Mouse (Mus musculus): ENCODE data around the gene Acap1. TPM values are rescaled to one million over a fixed set of nuclear protein-coding genes. Genes with fewer than 3 reads are reported as not detected.

Gene Acap1
- polyA plus RNA-seq, 1 experiment from 2014 or later: 1.5 TPM

DNA sequence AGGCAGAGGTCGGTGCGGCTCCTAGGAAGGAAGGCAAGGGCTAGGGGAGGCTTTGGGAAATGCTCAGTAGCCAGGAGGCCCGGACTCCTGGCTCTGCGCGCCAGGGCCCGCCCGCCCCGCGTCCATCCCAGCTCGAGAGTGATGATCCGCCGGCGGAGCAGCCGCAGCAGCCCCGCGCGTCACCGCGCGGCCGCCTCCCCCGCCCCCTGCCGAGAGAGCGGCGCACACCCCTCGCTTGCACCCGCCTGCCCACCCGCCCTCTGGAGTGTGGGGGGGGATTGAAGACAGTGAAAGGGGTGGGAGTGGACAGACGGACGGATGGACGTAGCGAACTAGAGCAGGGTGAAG lies 57.8 kb downstream of the Acap1 start, which contains the start of gene Nlgn2:
Gene Nlgn2 (minus strand): TSS at position 181 of the 348 bp plus-strand sequence.
- Histone ChIP-seq H3K27me3 (replicated peaks; ENCODE audit: control insufficient read depth, insufficient read depth, low read length) (no peaks in the 10 kb centered on the region), H3K9ac (ENCODE audit: low read depth, low read length) (peak within 1 kb of the TSS; percentile 81), H3K4me2 (ENCODE audit: low read depth, low read length) (peak within 1 kb of the TSS; percentile 95), H3K4me3 (ENCODE audit: low read depth, low read length) (peak within 1 kb of the TSS; percentile 73), H3K9me3 (ENCODE audit: control insufficient read depth, low read length) (no peaks in the 10 kb centered on the region), H3K27ac (replicated peaks; ENCODE audit: low read depth, low read length) (peak within 1 kb of the TSS; percentile 92), H3K4me1 (ENCODE audit: control insufficient read depth, insufficient read depth, low read length) (peaks cover 28% of the 10 kb centered on the region), H3K36me3 (ENCODE audit: control insufficient read depth, insufficient read depth, low read length) (peaks cover 14% of the 10 kb centered on the region)
- WGBS: 0% methylated on average over 7 of the region's 32 CpGs
- ATAC-seq (ENCODE audit: low read depth) (peak; percentile 75), DNase-seq (ENCODE audit: low spot score) (no peak)

DNA sequence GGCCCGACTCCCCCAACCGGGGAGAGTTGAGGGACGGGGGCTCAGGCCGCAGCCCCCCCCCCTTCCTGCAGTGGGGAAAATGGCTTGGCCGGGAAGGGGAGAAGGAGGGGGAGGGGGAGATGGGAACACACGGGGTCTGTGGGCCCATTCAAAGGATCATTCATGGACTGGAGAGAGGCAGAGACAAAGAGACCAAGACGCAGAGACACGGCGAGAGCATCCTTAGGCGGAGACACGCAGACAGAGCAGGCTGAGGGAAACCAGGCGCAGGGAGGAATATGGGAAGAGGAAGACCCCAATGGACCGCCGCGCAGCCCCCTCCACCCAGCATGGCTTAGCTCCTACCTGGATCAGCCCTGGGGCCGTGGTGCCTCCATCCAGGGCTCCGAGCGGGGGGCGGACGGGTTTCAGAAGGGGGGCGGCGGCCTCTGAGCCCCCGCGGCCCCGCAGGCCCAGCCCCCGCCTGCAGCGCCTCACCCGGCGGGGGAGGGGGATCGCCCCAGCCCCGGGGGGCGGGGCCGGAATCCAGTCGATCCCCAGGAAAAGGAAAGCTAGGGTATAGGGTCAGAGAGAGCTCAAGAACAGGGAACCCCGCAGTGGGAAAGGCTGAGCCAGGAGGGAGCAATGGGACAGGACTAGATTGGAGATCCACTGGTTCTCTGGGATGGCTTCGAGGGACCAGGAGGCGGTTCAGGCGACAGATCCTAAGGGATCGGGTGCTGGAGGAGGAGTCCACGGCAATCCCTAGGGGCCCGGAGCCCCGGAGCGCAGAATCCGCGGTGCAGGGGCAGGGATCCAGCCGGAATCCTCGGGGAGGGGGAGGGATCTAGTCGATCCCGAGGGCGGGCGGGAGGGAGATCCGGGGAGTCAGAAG lies 58.4 kb downstream of the Acap1 start:
- DNase-seq (ENCODE audit: low spot score) (peak; percentile 61), ATAC-seq (ENCODE audit: low read depth) (no peak)
- Histone ChIP-seq H3K27me3 (replicated peaks; ENCODE audit: control insufficient read depth, insufficient read depth, low read length) (no peaks in the 10 kb centered on the region), H3K9ac (ENCODE audit: low read depth, low read length) (peak overlapping the region; percentile 81), H3K4me1 (ENCODE audit: control insufficient read depth, insufficient read depth, low read length) (peaks cover 28% of the 10 kb centered on the region), H3K27ac (replicated peaks; ENCODE audit: low read depth, low read length) (peak overlapping the region; percentile 92), H3K9me3 (ENCODE audit: control insufficient read depth, low read length) (no peaks in the 10 kb centered on the region), H3K36me3 (ENCODE audit: control insufficient read depth, insufficient read depth, low read length) (peaks cover 20% of the 10 kb centered on the region), H3K4me3 (ENCODE audit: low read depth, low read length) (peak overlapping the region; percentile 73), H3K4me2 (ENCODE audit: low read depth, low read length) (peak overlapping the region; percentile 95)
- 2% methylated on average over 37 of the region's 52 CpGs for WGBS

- peak overlapping the region; percentile 95 for H3K4me2 ChIP-seq (ENCODE audit: low read depth, low read length)
- no peak for ATAC-seq (ENCODE audit: low read depth)
- peak overlapping the region; percentile 73 for H3K4me3 ChIP-seq (ENCODE audit: low read depth, low read length)
- peaks cover 28% of the 10 kb centered on the region for H3K4me1 ChIP-seq (ENCODE audit: control insufficient read depth, insufficient read depth, low read length)
- peaks cover 28% of the 10 kb centered on the region for H3K36me3 ChIP-seq (ENCODE audit: control insufficient read depth, insufficient read depth, low read length)
- DNase-seq (ENCODE audit: low spot score): no peak
- H3K27me3 ChIP-seq (replicated peaks; ENCODE audit: control insufficient read depth, insufficient read depth, low read length): no peaks in the 10 kb centered on the region
- H3K9me3 ChIP-seq (ENCODE audit: control insufficient read depth, low read length): no peaks in the 10 kb centered on the region
- H3K27ac ChIP-seq (replicated peaks; ENCODE audit: low read depth, low read length): peak overlapping the region; percentile 92; the same call in 1 of the 2 replicates
- H3K9ac ChIP-seq (ENCODE audit: low read depth, low read length): peak overlapping the region; percentile 81
- WGBS: 6% methylated on average over 4 of the region's 4 CpGs
Observed at GRCm38 (mm10) chr11:69835966-69836335, 59.4 kb downstream of the Acap1 start.

DNA sequence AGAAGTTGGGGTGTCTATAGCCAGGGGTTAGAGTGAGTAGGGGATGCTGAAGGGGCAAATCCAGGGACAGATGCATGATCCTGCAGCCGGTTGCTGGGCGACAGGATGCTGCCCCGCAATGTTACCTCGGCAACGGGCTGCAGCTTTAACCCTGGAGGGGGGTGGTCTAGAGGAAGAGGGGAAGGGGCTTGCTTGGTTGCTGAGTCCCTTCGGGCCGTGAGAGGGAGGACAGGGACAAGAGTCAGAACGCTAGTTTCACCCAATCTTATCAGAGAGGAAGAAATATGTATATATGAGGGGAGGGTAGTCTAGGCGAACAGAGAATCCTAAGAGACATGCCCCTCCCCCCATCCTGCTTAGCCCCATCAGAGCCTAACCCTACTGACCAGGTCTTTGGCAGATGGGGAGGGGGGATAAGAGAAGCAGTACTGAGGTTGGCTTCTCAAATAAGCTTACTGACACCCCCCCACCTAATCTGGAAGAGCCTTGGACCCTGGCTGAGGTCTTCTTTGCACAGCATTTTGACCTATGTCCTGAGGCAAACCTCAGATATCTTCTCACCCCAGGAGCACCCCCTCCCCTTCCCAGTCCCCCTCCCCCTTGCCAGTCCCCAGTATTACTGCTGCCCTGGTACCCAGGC lies 59.9 kb downstream of the Acap1 start:
- Histone ChIP-seq H3K36me3 (ENCODE audit: control insufficient read depth, insufficient read depth, low read length) (peaks cover 33% of the 10 kb centered on the region), H3K4me2 (ENCODE audit: low read depth, low read length) (peak overlapping the region; percentile 95), H3K4me1 (ENCODE audit: control insufficient read depth, insufficient read depth, low read length) (peaks cover 28% of the 10 kb centered on the region), H3K9ac (ENCODE audit: low read depth, low read length) (peak overlapping the region; percentile 30; the same call in 1 of the 2 replicates), H3K4me3 (ENCODE audit: low read depth, low read length) (peak overlapping the region; percentile 73), H3K27me3 (replicated peaks; ENCODE audit: control insufficient read depth, insufficient read depth, low read length) (no peaks in the 10 kb centered on the region), H3K9me3 (ENCODE audit: control insufficient read depth, low read length) (no peaks in the 10 kb centered on the region), H3K27ac (replicated peaks; ENCODE audit: low read depth, low read length) (no peak overlapping the region)
- ATAC-seq (ENCODE audit: low read depth) (no peak), DNase-seq (ENCODE audit: low spot score) (no peak)
- WGBS: 10% methylated on average over 9 of the region's 9 CpGs

DNA sequence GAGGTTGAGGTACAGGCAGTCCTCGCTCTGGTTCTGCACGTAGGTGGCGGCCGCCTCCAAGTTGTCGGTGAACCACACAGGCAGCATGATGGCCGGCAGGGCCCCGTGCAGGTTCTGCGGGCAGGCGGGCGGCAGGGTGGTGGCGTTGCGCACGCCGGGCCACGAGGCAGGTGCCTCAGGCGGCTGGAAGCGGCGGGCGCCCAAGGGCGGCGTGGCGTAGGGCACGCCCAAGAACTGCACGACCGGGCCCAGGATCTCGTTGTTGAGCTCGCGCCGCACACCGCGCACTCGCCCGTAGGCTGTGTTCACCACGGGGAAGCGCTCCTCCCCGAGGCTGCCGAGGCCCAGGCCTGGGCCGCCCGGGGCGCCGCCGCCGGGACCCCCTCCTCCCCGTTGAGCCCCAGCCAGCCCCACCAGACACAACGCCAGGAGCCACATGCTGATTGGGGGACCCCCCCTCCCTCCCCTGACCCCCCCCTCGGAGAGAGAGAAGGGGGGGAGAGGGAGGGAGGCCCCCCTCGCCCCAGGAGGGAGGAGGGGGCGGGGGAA lies 61.3 kb downstream of the Acap1 start:
- Histone ChIP-seq H3K27ac (replicated peaks; ENCODE audit: low read depth, low read length) (0 out of 2 replicates have a peak overlapping the region, but pooled peaks have one; percentile 36), H3K9me3 (ENCODE audit: control insufficient read depth, low read length) (no peaks in the 10 kb centered on the region), H3K4me2 (ENCODE audit: low read depth, low read length) (peak overlapping the region; percentile 95), H3K4me1 (ENCODE audit: control insufficient read depth, insufficient read depth, low read length) (peaks cover 25% of the 10 kb centered on the region), H3K9ac (ENCODE audit: low read depth, low read length) (peak overlapping the region; percentile 72), H3K36me3 (ENCODE audit: control insufficient read depth, insufficient read depth, low read length) (peaks cover 42% of the 10 kb centered on the region), H3K27me3 (replicated peaks; ENCODE audit: control insufficient read depth, insufficient read depth, low read length) (no peaks in the 10 kb centered on the region), H3K4me3 (ENCODE audit: low read depth, low read length) (peak overlapping the region; percentile 73)
- ATAC-seq (ENCODE audit: low read depth) (no peak), DNase-seq (ENCODE audit: low spot score) (no peak)
- 15% methylated on average over 14 of the region's 48 CpGs for WGBS

DNA sequence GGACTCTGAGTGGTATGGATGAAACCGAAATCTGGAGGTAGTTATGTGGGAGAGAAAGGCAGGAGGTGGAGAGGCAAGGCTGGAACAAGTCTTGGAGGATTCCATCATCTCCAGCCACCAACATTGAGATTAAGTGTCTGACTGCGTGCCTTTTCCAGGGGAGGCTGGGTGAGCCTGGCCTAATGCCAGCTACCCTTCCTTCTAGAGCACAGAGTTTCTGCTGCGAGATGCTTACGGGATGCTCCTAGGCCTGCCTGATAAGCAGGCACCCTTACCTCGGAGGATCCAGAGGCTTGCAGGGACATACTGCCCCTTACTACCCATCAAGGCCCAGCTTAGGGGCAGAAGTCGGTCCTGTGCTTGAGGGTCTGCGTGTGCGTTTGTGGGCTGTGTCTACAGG lies 61.8 kb downstream of the Acap1 start:
- Histone ChIP-seq H3K9me3 (ENCODE audit: control insufficient read depth, low read length) (no peaks in the 10 kb centered on the region), H3K27ac (replicated peaks; ENCODE audit: low read depth, low read length) (0 out of 2 replicates have a peak overlapping the region, but pooled peaks have one; percentile 36), H3K27me3 (replicated peaks; ENCODE audit: control insufficient read depth, insufficient read depth, low read length) (no peaks in the 10 kb centered on the region), H3K9ac (ENCODE audit: low read depth, low read length) (peak overlapping the region; percentile 72), H3K4me1 (ENCODE audit: control insufficient read depth, insufficient read depth, low read length) (peaks cover 23% of the 10 kb centered on the region), H3K36me3 (ENCODE audit: control insufficient read depth, insufficient read depth, low read length) (peaks cover 43% of the 10 kb centered on the region), H3K4me3 (ENCODE audit: low read depth, low read length) (peak overlapping the region; percentile 73), H3K4me2 (ENCODE audit: low read depth, low read length) (peak overlapping the region; percentile 95)
- ATAC-seq (ENCODE audit: low read depth) (no peak), DNase-seq (ENCODE audit: low spot score) (no peak)
- 50% methylated on average over 7 of the region's 8 CpGs for WGBS

Small RNA genes within 50 kb of the gene (microRNA-seq; reads per million reads assigned to microRNA genes)
- gene Mir6924 (ENCODE audit: borderline number of aligned reads): not detected

Other genes with a start within 250 kb of the Acap1 start
- gene Sox15, start 240.2 kb downstream of the Acap1 start, polyA plus RNA-seq (2014; fragmentation: Nextera tagmentation; extraction: Ambion mirVana): 1.7 and 2.9 TPM in 2 replicates
- 29.1 and 33.6 TPM in 2 replicates for gene Mpdu1, start 232.9 kb downstream of the Acap1 start, polyA plus RNA-seq (2014; fragmentation: Nextera tagmentation; extraction: Ambion mirVana)
- gene Cd68, start 229.4 kb downstream of the Acap1 start, polyA plus RNA-seq (2014; fragmentation: Nextera tagmentation; extraction: Ambion mirVana): 22.0 and 25.5 TPM in 2 replicates
- 525 and 575 TPM in 2 replicates for gene Eif4a1, start 223.1 kb downstream of the Acap1 start, polyA plus RNA-seq (2014; fragmentation: Nextera tagmentation; extraction: Ambion mirVana)
- 73.6 and 88.4 TPM in 2 replicates for gene Senp3, start 213.5 kb downstream of the Acap1 start, polyA plus RNA-seq (2014; fragmentation: Nextera tagmentation; extraction: Ambion mirVana)
- 0.37 and 0.49 TPM in 2 replicates for gene Tnfsf13, start 209.8 kb downstream of the Acap1 start, polyA plus RNA-seq (2014; fragmentation: Nextera tagmentation; extraction: Ambion mirVana)
- 13.0 and 16.6 TPM in 2 replicates for gene Tnfsf12, start 199.7 kb downstream of the Acap1 start, polyA plus RNA-seq (2014; fragmentation: Nextera tagmentation; extraction: Ambion mirVana)
- gene Tnfsfm13, start 199.4 kb downstream of the Acap1 start, polyA plus RNA-seq (2014; fragmentation: Nextera tagmentation; extraction: Ambion mirVana): 6.0 and 6.6 TPM in 2 replicates
- 39.3 and 39.7 TPM in 2 replicates for gene Polr2a, start 136.9 kb downstream of the Acap1 start, polyA plus RNA-seq (2014; fragmentation: Nextera tagmentation; extraction: Ambion mirVana)
- gene Slc35g3, start 133.6 kb downstream of the Acap1 start, polyA plus RNA-seq (2014; fragmentation: Nextera tagmentation; extraction: Ambion mirVana): 0.12 TPM in 1 of 2 replicates, not detected in the other
- gene Zbtb4, start 129.6 kb downstream of the Acap1 start, polyA plus RNA-seq (2014; fragmentation: Nextera tagmentation; extraction: Ambion mirVana): 3.5 and 3.9 TPM in 2 replicates
- gene Chrnb1, start 99.6 kb downstream of the Acap1 start, polyA plus RNA-seq (2014; fragmentation: Nextera tagmentation; extraction: Ambion mirVana): 28.4 and 29.4 TPM in 2 replicates
- 2.3 and 3.3 TPM in 2 replicates for gene Fgf11, start 93.7 kb downstream of the Acap1 start, polyA plus RNA-seq (2014; fragmentation: Nextera tagmentation; extraction: Ambion mirVana)
- gene Tmem102, start 89.9 kb downstream of the Acap1 start, polyA plus RNA-seq (2014; fragmentation: Nextera tagmentation; extraction: Ambion mirVana): 4.1 and 4.3 TPM in 2 replicates
- not detected in 2 replicates for gene Gm39566, start 80.2 kb downstream of the Acap1 start, polyA plus RNA-seq (2014; fragmentation: Nextera tagmentation; extraction: Ambion mirVana)
- not detected in 2 replicates for gene Spem2, start 77.1 kb downstream of the Acap1 start, polyA plus RNA-seq (2014; fragmentation: Nextera tagmentation; extraction: Ambion mirVana)
- 0.26 TPM in 1 of 2 replicates, not detected in the other for gene Spem1, start 73.4 kb downstream of the Acap1 start, polyA plus RNA-seq (2014; fragmentation: Nextera tagmentation; extraction: Ambion mirVana)
- 8.3 and 10.6 TPM in 2 replicates for gene Nlgn2, start 57.8 kb downstream of the Acap1 start, polyA plus RNA-seq (2014; fragmentation: Nextera tagmentation; extraction: Ambion mirVana)
- 379 and 388 TPM in 2 replicates for gene Tmem256, start 57.0 kb downstream of the Acap1 start, polyA plus RNA-seq (2014; fragmentation: Nextera tagmentation; extraction: Ambion mirVana)
- 102 and 121 TPM in 2 replicates for gene Plscr3, start 49.2 kb downstream of the Acap1 start, polyA plus RNA-seq (2014; fragmentation: Nextera tagmentation; extraction: Ambion mirVana)
- gene Tnk1, start 36.8 kb downstream of the Acap1 start, polyA plus RNA-seq (2014; fragmentation: Nextera tagmentation; extraction: Ambion mirVana): 3.2 and 3.7 TPM in 2 replicates
- gene Tmem95, start 17.5 kb downstream of the Acap1 start, polyA plus RNA-seq (2014; fragmentation: Nextera tagmentation; extraction: Ambion mirVana): not detected in 2 replicates
- gene Kctd11, start 14.1 kb downstream of the Acap1 start, polyA plus RNA-seq (2014; fragmentation: Nextera tagmentation; extraction: Ambion mirVana): 5.9 and 7.2 TPM in 2 replicates
- 5.7 and 8.3 TPM in 2 replicates for gene 2810408A11Rik, start 5.4 kb upstream of the Acap1 start, polyA plus RNA-seq (2014; fragmentation: Nextera tagmentation; extraction: Ambion mirVana)
- gene Neurl4, start 5.5 kb upstream of the Acap1 start, polyA plus RNA-seq (2014; fragmentation: Nextera tagmentation; extraction: Ambion mirVana): 10.1 and 10.3 TPM in 2 replicates
- gene Gps2, start 18.3 kb upstream of the Acap1 start, polyA plus RNA-seq (2014; fragmentation: Nextera tagmentation; extraction: Ambion mirVana): 55.0 and 57.2 TPM in 2 replicates
- 1,503 and 1,606 TPM in 2 replicates for gene Eif5a, start 26.4 kb upstream of the Acap1 start, polyA plus RNA-seq (2014; fragmentation: Nextera tagmentation; extraction: Ambion mirVana)
- gene Ybx2, start 40.3 kb upstream of the Acap1 start, polyA plus RNA-seq (2014; fragmentation: Nextera tagmentation; extraction: Ambion mirVana): 2.9 and 4.2 TPM in 2 replicates
- gene Slc2a4, start 52.6 kb upstream of the Acap1 start, polyA plus RNA-seq (2014; fragmentation: Nextera tagmentation; extraction: Ambion mirVana): 16.9 and 20.8 TPM in 2 replicates
- 22.3 and 23.7 TPM in 2 replicates for gene Cldn7, start 69.2 kb upstream of the Acap1 start, polyA plus RNA-seq (2014; fragmentation: Nextera tagmentation; extraction: Ambion mirVana)
- gene Ctdnep1, start 85.6 kb upstream of the Acap1 start, polyA plus RNA-seq (2014; fragmentation: Nextera tagmentation; extraction: Ambion mirVana): 37.4 and 39.2 TPM in 2 replicates
- gene Elp5, start 87.0 kb upstream of the Acap1 start, polyA plus RNA-seq (2014; fragmentation: Nextera tagmentation; extraction: Ambion mirVana): 109 and 116 TPM in 2 replicates
- gene Gabarap, start 95.6 kb upstream of the Acap1 start, polyA plus RNA-seq (2014; fragmentation: Nextera tagmentation; extraction: Ambion mirVana): 577 and 590 TPM in 2 replicates
- gene Phf23, start 100.2 kb upstream of the Acap1 start, polyA plus RNA-seq (2014; fragmentation: Nextera tagmentation; extraction: Ambion mirVana): 47.0 and 49.3 TPM in 2 replicates
- gene Dvl2, start 105.1 kb upstream of the Acap1 start, polyA plus RNA-seq (2014; fragmentation: Nextera tagmentation; extraction: Ambion mirVana): 30.8 and 36.2 TPM in 2 replicates
- gene Acadvl, start 119.9 kb upstream of the Acap1 start, polyA plus RNA-seq (2014; fragmentation: Nextera tagmentation; extraction: Ambion mirVana): 90.0 and 95.5 TPM in 2 replicates
- 7.3 and 8.4 TPM in 2 replicates for gene Dlg4, start 121.4 kb upstream of the Acap1 start, polyA plus RNA-seq (2014; fragmentation: Nextera tagmentation; extraction: Ambion mirVana)
- 2.0 and 2.2 TPM in 2 replicates for gene Asgr1, start 158.5 kb upstream of the Acap1 start, polyA plus RNA-seq (2014; fragmentation: Nextera tagmentation; extraction: Ambion mirVana)
- gene Asgr2, start 197.1 kb upstream of the Acap1 start, polyA plus RNA-seq (2014; fragmentation: Nextera tagmentation; extraction: Ambion mirVana): 0.32 TPM in 1 of 2 replicates, not detected in the other
- gene Mgl2, start 234.8 kb upstream of the Acap1 start, polyA plus RNA-seq (2014; fragmentation: Nextera tagmentation; extraction: Ambion mirVana): 0.79 and 2.1 TPM in 2 replicates